Mouse (Mus musculus) cerebellum, postnatal 14 days (tissue): ENCODE measurements around the gene Gm8439.

Experiments used
- DNase-seq, 2 experiments: peaks; one replicate each; pipeline ENCODE4 v3.0.0; 2021; ENCODE audit warnings: mixed read lengths in 2 of 2

Gm8439 gene

DNA sequence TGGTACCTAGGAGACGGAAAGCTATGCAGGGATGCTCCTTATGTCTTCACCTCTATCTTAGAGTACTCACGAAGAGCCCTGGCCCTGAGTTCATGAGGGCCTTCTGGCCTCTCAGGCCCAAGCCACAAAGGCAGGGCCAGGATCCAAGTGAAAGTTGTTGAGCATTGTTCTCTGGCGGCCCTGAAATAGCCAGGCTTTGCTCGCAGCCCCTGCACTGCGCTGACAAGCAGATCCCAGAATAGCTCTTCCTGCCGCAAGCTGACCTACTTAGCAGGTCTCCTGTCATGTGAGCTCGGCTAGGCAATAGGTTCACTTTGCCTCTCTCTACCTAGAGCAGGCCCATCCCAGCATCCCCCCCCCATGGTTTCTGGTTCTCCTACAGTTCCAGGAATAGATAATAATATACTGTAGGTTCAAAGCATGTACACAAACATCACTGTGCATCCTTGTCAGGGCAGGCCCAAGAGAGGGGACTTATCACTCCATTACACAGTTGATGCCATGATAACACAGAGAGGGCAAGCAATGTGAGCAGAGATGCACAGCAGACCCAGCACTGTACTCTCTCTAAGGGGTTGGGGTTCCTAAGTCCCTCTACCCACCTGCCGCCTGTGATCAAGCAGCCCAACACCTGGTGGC lies 25.3 kb downstream of the Gm8439 start:
- peak; percentile 85 to 86 for DNase-seq

DNA sequence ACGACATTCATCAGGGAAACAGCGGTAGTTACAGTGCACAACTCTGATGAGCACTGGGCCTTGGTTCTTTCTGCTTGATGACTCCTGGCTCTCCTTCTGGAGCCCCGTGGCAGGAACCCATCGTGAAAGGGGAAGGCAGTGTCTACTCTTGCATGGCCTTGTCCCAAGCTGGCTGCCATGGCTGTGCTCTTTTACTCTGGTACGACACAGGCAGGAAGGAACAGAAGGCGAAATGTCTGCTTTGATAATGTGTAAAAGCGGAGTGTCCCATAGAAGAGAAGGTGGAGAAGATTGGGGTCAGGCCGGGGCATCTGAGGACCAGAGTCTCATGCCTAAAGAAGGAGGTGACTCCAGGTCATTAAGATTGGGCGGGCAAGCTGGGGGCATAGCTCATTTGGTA lies 26.1 kb downstream of the Gm8439 start:
- DNase-seq = peak; percentile 37 to 41

GRCm38 (mm10) chr4:120615528-120616081 lies 27.1 kb downstream of the Gm8439 start:
- peak; percentile 59 to 72 for DNase-seq

DNA sequence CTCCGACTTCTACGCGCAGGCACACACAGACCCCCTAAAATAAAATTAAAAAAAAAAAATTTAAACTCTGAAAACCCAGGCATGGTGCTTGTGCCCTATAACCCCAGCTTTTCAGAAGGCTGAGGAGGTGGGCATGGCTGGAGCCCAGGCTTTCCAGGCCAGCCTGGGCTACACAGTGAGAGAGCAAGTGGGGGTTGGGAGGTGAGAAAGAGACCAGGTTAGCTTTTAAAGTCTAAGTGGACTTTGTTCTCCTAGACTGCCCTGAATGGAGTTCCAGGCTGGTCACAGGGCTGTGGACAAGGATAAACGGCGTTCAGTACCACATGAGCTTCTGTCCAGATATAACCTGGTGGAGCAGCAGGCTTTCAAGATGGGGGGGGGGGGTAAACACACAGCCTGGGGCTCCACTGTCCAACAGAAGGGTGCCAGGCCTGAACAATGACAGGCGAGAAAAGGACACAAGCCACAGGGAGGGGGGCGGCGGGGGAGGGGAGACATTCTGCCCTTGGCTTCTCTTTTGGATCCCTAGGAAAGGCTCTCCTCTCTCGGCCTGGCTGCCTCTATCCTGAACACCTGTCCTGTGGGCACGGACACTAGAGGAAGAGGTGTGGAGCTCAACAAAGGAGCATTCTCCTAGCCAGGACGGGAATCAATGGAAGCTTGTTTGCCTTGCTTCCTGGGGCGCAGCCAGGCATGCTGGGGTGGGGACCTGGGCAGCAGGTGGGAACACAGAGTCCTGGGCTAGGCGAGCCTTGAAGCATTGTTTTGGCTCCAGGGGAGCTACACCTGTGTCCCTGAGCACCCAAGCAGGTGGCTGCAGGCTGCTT lies 27.9 kb downstream of the Gm8439 start:
- peak; percentile 55 to 66 for DNase-seq

- no peak for DNase-seq
Observed at GRCm38 (mm10) chr4:120627728-120628127, 39.2 kb downstream of the Gm8439 start.

GRCm38 (mm10) chr4:120630218-120630931 lies 41.8 kb downstream of the Gm8439 start:
- no peak for DNase-seq

DNA sequence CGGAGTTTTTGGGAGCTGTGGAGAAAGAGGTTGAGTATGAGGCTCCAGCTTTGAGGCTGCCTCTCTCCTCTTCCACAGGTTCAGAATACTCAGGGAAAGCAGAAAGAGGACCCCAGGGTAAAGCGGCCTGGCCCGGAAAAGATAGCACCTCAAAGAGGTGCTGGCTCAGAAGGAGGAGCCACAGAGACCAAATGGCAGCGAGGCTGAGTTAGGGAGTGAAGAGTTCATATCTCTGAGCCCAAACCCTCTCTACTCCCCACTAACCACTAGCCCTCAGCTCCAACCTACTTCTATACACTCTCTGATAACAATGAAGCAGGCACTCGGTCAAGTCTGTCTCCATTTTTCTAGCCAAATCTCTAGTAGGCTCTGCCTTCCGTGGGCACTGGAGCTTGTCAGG lies 43.3 kb downstream of the Gm8439 start:
- no peak for DNase-seq

GRCm38 (mm10) chr4:120635351-120635750 lies 46.8 kb downstream of the Gm8439 start:
- DNase-seq = peak; percentile 49 to 55

GRCm38 (mm10) chr4:120641946-120642345 lies 53.4 kb downstream of the Gm8439 start:
- DNase-seq = no peak

DNA sequence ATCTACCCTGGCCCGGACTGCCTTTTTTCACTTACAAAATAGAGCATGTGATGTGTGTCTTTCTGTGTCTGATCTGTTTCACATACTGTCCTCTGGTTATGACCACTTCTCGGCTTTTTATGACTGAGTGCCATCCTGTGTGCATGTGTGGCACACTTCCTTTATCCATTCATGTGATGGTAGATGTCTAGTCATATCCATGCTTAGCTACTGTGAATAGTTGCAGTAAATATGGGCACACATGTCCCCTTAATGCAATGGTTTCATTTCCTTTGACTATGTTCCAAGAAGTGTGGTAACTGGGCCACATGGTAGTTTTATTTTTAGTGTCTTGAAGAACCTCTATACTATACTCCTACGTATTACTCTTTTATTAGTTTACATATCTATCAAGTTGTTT lies 55.4 kb downstream of the Gm8439 start:
- DNase-seq = no peak

DNA sequence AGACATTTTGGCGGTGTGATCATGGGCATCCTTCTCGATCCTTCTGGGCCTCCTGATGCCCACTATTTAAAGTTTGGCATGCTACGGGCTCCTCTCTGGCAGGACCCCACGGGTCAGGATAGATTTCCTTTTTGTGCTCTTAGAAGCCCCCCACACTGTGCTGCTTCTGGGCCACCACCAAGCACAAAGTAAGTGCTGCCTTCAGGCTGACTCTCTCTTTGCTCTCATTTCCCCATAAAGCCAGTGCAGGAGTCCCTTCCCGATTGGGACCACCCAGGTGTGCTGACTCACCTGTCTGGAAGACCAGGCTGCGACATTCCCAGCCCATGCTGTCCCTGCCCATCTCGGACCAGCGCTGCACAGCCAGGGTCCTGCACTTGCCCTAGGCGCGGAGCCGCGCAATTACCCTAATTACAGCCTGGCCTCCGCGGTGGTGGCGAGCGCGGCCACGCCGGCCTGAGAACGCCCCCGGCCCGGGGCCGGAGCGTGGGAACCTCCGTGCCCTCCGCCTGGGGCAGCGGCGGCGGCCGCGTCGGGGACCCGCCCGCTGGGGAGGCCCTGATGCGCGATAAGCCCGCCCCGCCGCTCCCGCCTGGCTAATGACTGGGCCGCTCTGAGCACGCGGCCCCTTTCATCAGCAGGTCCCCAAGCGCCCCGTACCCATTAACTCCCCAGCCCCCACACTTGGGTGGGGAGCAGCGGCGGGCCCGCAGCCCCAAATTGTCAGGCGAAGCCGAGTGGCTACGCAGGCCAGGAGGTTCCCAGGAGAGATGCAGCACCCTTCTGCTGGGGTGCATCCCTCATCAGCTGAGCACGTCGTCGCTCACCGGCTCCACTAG lies 61.0 kb downstream of the Gm8439 start:
- DNase-seq = peak; percentile 41 to 54

- no peak for DNase-seq
Observed at GRCm38 (mm10) chr4:120650208-120650592, 61.7 kb downstream of the Gm8439 start.

- DNase-seq = no peak
Observed at GRCm38 (mm10) chr4:120655898-120656297, 67.4 kb downstream of the Gm8439 start.
